Comparison of ENCODE assay signal across 8 mouse cellular contexts in genomic region chr4:44249705-44250104, GRCm38 (mm10). TPM values are rescaled to one million over a fixed set of nuclear protein-coding genes. Genes with fewer than 3 reads are reported as not detected.
DNase-seq lines count a peak whose midpoint lies in the region; ATAC-seq lines count a peak whose summit lies in the region.
"Had no signal": no experiment of that assay in that cellular context is flagged by ENCODE, and none has a peak within 500 bp of the region (broad histone marks: within the 10 kb centered on the region; RNA-seq: fewer than 3 reads in every experiment).

No protein-coding gene starts in this region.

- no peak overlapping the region for H3K9ac ChIP-seq in forebrain, embryonic 12.5 days
- no peak overlapping the region for H3K9ac ChIP-seq in liver, embryonic 12.5 days

- peaks cover 26% of the 10 kb centered on the region for H3K4me1 ChIP-seq in megakaryocyte, embryonic 14.5 days
- H3K4me1 ChIP-seq in forebrain, embryonic 12.5 days: peaks cover 56% of the 10 kb centered on the region
- H3K4me1 ChIP-seq in liver, embryonic 12.5 days: peaks cover 30% of the 10 kb centered on the region

- no peaks in the 10 kb centered on the region for H3K9me3 ChIP-seq in megakaryocyte, embryonic 14.5 days
- H3K9me3 ChIP-seq in forebrain, embryonic 12.5 days: no peaks in the 10 kb centered on the region
- no peaks in the 10 kb centered on the region for H3K9me3 ChIP-seq in liver, embryonic 12.5 days (replicated peaks)

- no peak for DNase-seq in gastrocnemius, postnatal 36 days
- no peak for DNase-seq in thymus, postnatal 25 days
- no peak for DNase-seq in T-cell, adult 2 months (ENCODE audit: low spot score)
- DNase-seq: gastrocnemius, postnatal 10 days had no signal

- H3K27me3 ChIP-seq in megakaryocyte, embryonic 14.5 days (replicated peaks): peaks cover 57% of the 10 kb centered on the region
- no peaks in the 10 kb centered on the region for H3K27me3 ChIP-seq in forebrain, embryonic 12.5 days
- peaks cover 61% of the 10 kb centered on the region for H3K27me3 ChIP-seq in liver, embryonic 12.5 days (replicated peaks)

- no peak for ATAC-seq in megakaryocyte, adult 5-6 weeks (ENCODE audit: poor library complexity, severe bottlenecking)
- 0 out of 2 replicates have a peak, but pooled peaks have one; percentile 30 for ATAC-seq in forebrain, embryonic 12.5 days (ENCODE audit: low FRiP score)
- ATAC-seq in liver, embryonic 12.5 days: peak; percentile 67; the same call in 1 of the 2 replicates

- H3K4me2 ChIP-seq in forebrain, embryonic 12.5 days: peak overlapping the region; percentile 15
- peak overlapping the region; percentile 47 for H3K4me2 ChIP-seq in liver, embryonic 12.5 days

- no peak overlapping the region for H3K27ac ChIP-seq in forebrain, embryonic 12.5 days
- no peak overlapping the region for H3K27ac ChIP-seq in liver, embryonic 12.5 days

- H3K36me3 ChIP-seq in megakaryocyte, embryonic 14.5 days (replicated peaks; ENCODE audit: low read length): no peaks in the 10 kb centered on the region
- no peaks in the 10 kb centered on the region for H3K36me3 ChIP-seq in forebrain, embryonic 12.5 days (replicated peaks)
- no peaks in the 10 kb centered on the region for H3K36me3 ChIP-seq in liver, embryonic 12.5 days

- intact Hi-C loops in gastrocnemius, postnatal 36 days (cut with DNase I): no loop called here

- WGBS in forebrain, embryonic 12.5 days: 5% methylated on average over 8 of the region's 10 CpGs
- 3% methylated on average over 10 of the region's 10 CpGs for WGBS in liver, embryonic 12.5 days (ENCODE audit: insufficient replicate concordance)

- H3K4me3 ChIP-seq in megakaryocyte, embryonic 14.5 days (replicated peaks): peak overlapping the region; percentile 53
- H3K4me3 ChIP-seq in forebrain, embryonic 12.5 days (replicated peaks): no peak overlapping the region; the same call in 1 of the 2 replicates
- H3K4me3 ChIP-seq in liver, embryonic 12.5 days: no peak overlapping the region

RNA-seq across cellular contexts. Expression of gene Rnf38, which starts 16.1 kb away (rescaled TPM):
- polyA plus RNA-seq in megakaryocyte, embryonic 14.5 days (2012; ENCODE audit: insufficient read depth, low replicate concordance): 1.5 and 5.3 TPM in 2 replicates
- 166 and 192 TPM in 2 replicates for total RNA-seq in megakaryocyte, adult 5-6 weeks (2015)
- 58.9 and 66.4 TPM in 2 replicates for total RNA-seq in megakaryocyte, adult 5-6 weeks (2017)
- 64.7 and 66.7 TPM in 2 replicates for polyA plus RNA-seq in forebrain, embryonic 12.5 days (2016; fragmentation: Nextera tagmentation; extraction: Ambion mirVana)
- polyA plus RNA-seq in liver, embryonic 12.5 days (2016; fragmentation: Nextera tagmentation; extraction: Ambion mirVana): 15.3 and 16.7 TPM in 2 replicates
- total RNA-seq in gastrocnemius, postnatal 36 days (2021): 10 to 100 TPM; 14.4 to 14.7 TPM

RNA-seq across cellular contexts. Expression of gene Melk, which starts 51.0 kb away (rescaled TPM):
- polyA plus RNA-seq in megakaryocyte, embryonic 14.5 days (2012; ENCODE audit: insufficient read depth, low replicate concordance): 0.56 TPM in 1 of 2 replicates, not detected in the other
- 32.7 and 36.8 TPM in 2 replicates for total RNA-seq in megakaryocyte, adult 5-6 weeks (2015)
- total RNA-seq in megakaryocyte, adult 5-6 weeks (2017): 35.0 and 39.8 TPM in 2 replicates
- polyA plus RNA-seq in forebrain, embryonic 12.5 days (2016; fragmentation: Nextera tagmentation; extraction: Ambion mirVana): 57.8 and 57.9 TPM in 2 replicates
- 28.0 TPM in 2 replicates for polyA plus RNA-seq in liver, embryonic 12.5 days (2016; fragmentation: Nextera tagmentation; extraction: Ambion mirVana)
- under 1 TPM; 0.15 to 0.48 TPM for total RNA-seq in gastrocnemius, postnatal 36 days (2021)

Comparison
In these comparisons a context has a peak if more than half of its experiments do, and no peak if none do; other contexts are left out.
1. RNA of gene Melk, which starts 51.0 kb away (polyA plus RNA-seq): 57.8 to 57.9 TPM in forebrain, embryonic 12.5 days and 28.0 TPM in liver, embryonic 12.5 days; 0.56 TPM in megakaryocyte, embryonic 14.5 days; every median in the first group is over 10 times any median in the second.